Mouse (Mus musculus) stomach, embryonic 14.5 days (tissue): Measurements from ENCODE around the gene Gm11634. TPM values are rescaled to one million over a fixed set of nuclear protein-coding genes. Genes with fewer than 3 reads are reported as not detected.
"Not testable (repeated sequence)": the region's sequence is repeated elsewhere in the genome, so short reads cannot be mapped to it uniquely, and the experiment has no call there.

Experiments
- ATAC-seq: fragments of 200-750 bp; cut with Nextera tagmentation; 2 replicates; pipeline ENCODE4 v1.8.0; 2017; ENCODE audit warnings: low read depth, moderate TSS enrichment; ENCODE audit not compliant: insufficient number of reproducible peaks, insufficient read depth, low FRiP score
- H3K27ac ChIP-seq: fragments of 300-500 bp; sonication (generic); 2 replicates; pipeline ENCODE4 v1.5.1; 2014; ENCODE audit warnings: mild to moderate bottlenecking, low read length, moderate library complexity, mixed read lengths
- H3K27me3 ChIP-seq: fragments of 300-500 bp; sonication (generic); 2 replicates; pipeline ENCODE4 v1.6.1; 2014; ENCODE audit warnings: low read length, control low read depth, mixed read lengths; ENCODE audit not compliant: control insufficient read depth, insufficient read depth
- H3K36me3 ChIP-seq: fragments of 300-500 bp; sonication (generic); 2 replicates; pipeline ENCODE4 v1.6.1; 2014; ENCODE audit warnings: mild to moderate bottlenecking, control low read depth, low read length, moderate library complexity, mixed read lengths; ENCODE audit not compliant: control insufficient read depth, insufficient read depth
- H3K4me1 ChIP-seq: fragments of 300-500 bp; sonication (generic); 2 replicates; pipeline ENCODE4 v1.6.1; 2014; ENCODE audit warnings: low read length, control low read depth, mixed read lengths; ENCODE audit not compliant: control insufficient read depth, insufficient read depth
- H3K4me2 ChIP-seq: fragments of 300-500 bp; sonication (generic); replicated peaks from 2 replicates; pipeline ENCODE4 v1.6.1; 2014; ENCODE audit warnings: low read depth, low read length, control low read depth
- H3K4me3 ChIP-seq: fragments of 300-500 bp; sonication (generic); 2 replicates; pipeline ENCODE4 v1.5.1; 2014; ENCODE audit warnings: low read depth, low read length, control low read depth
- H3K9ac ChIP-seq: fragments of 300-500 bp; sonication (generic); replicated peaks from 2 replicates; pipeline ENCODE4 v1.6.1; 2014; ENCODE audit warnings: low read depth, mild to moderate bottlenecking, control low read depth, low read length, moderate library complexity, mixed read lengths
- H3K9me3 ChIP-seq: fragments of 300-500 bp; sonication (generic); 2 replicates; pipeline ENCODE4 v1.6.1; 2016; ENCODE audit warnings: low read depth, low read length, control low read depth; ENCODE audit not compliant: control insufficient read depth
- WGBS: fragments of 180-500 bp; shearing (Covaris S2); extraction: QIAGEN DNeasy Blood & Tissue Kit; methylation state at CpG from one replicate; pipeline ENCODE4 v1.1.7; 2014; 5-methylcytosine and 5-hydroxymethylcytosine counted together
- polyA plus RNA-seq: library from polyadenylated mRNA; unstranded; fragments of >200 nt; fragmentation: Nextera tagmentation; extraction: Ambion mirVana; gene quantifications from 2 replicates; pipeline ENCODE4 v1.2.1, GENCODE M21; 2014

Gm11634 gene
- polyA plus RNA-seq, 1 experiment from 2014 or later: not detected

DNA sequence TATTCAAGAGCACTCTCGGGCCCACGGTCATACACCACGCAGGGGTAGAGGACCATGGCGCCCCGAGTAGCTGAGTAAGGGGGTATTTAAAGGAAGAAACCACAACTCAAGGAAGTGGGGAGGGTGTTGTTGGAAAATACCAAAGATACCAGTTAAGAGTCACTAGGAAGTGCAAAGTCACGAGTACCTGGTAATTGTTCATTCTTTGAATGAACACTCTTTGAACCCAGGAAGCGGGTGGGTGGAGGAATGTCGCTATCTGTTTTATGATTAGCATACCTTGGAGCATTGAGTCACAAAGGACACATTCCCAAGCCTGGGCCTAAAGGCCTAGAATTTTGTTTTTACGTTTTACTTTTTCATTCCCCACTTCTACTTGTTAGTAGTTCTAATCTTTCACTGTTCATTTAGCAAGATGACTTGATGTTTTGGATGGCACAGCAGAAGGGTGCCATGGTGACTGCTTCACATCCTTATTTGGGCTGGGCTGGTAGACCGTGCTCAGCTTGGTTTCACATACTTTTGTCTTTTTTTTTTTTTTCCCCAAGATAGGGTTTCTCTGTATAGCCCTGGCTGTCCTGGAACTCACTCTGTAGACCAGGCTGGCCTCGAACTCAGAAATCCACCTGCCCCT, 21.1 kb upstream of the Gm11634 start:
- not testable (repeated sequence) for H3K4me3 ChIP-seq, H3K27ac ChIP-seq, H3K9ac ChIP-seq, H3K36me3 ChIP-seq, ATAC-seq, H3K4me2 ChIP-seq, H3K9me3 ChIP-seq, H3K27me3 ChIP-seq
- 83% methylated on average over 11 of the region's 11 CpGs for WGBS
- H3K4me1 ChIP-seq: peaks cover 11% of the 10 kb centered on the region; the same call in 1 of the 2 replicates

DNA sequence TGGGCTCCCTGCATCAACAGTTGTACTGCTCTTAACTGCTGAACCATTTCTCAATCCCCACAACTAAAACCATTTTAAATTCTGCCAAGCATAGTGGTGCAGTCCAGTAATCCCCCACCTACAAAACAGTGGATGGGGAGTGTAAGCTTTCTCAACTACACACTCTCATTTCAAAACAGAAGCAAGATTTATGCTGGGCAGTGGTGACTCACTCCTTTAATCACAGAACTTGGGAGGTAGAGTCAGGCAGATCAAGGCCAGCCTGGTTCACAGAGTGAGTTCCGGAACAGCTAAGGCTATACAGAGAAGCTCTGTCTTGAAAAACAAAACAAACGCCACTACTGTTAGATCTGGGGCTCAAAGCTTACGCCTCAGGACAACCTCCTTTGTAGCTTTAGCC, 19.5 kb upstream of the Gm11634 start:
- Histone ChIP-seq H3K9me3 (no peaks in the 10 kb centered on the region), H3K4me1 (peaks cover 11% of the 10 kb centered on the region; the same call in 1 of the 2 replicates), H3K4me2 (no peak overlapping the region), H3K27ac (no peak overlapping the region), H3K36me3 (no peaks in the 10 kb centered on the region), H3K9ac (no peak overlapping the region), H3K27me3 (no peaks in the 10 kb centered on the region), H3K4me3 (no peak overlapping the region)
- WGBS: 62% methylated on average over 3 of the region's 3 CpGs
- ATAC-seq: no peak

GRCm38 (mm10) chr11:101617849-101618248, 18.8 kb upstream of the Gm11634 start:
- ATAC-seq: peak; percentile 74; the same call in 1 of the 2 replicates
- H3K4me3 ChIP-seq: no peak overlapping the region

DNA sequence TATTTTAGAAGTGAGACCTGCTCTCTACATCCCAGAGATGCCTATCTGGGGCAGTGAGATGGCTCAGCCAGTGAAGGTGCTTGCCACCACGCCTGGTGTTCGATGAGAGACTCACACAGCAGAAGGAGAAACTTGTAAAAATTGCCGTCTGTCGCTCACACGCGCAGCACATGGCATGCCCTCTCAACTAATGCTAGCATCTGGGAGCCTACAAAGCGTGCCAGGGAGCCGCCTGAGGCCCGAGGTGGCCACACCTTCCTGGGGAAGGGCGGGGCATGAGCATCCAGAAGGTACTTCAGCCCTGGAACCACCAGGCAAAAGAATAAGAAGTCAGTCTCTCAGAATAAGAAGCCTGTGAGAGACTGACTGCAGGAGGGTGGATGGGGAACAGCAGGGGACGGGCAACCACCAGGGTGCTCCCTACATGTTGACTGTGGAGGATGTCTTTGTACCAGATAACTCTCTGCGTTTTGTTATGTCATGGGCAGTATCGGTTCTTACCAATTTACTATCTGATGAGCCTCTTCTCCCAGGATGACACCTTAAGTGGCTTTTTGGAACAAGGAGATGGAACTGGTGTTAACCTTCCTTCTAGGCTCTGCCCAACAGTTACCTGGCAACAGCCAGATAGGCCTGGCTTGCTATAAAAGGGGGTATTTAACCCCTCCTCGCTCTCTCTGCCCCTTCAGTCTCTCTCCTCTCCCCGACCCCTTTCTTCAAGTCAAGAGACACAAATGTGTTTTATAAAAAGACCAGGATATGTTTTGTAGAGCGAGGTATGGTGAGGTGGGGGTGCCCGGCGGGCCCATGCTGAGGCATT, 18.1 kb upstream of the Gm11634 start:
- Histone ChIP-seq H3K36me3 (no peaks in the 10 kb centered on the region), H3K27me3 (no peaks in the 10 kb centered on the region), H3K9me3 (no peaks in the 10 kb centered on the region), H3K27ac (no peak overlapping the region), H3K4me3 (no peak overlapping the region), H3K9ac (no peak overlapping the region), H3K4me2 (0 out of 2 replicates have a peak overlapping the region, but pooled peaks have one; percentile 25), H3K4me1 (peaks cover 11% of the 10 kb centered on the region; the same call in 1 of the 2 replicates)
- ATAC-seq: no peak
- 24% methylated on average over 18 of the region's 18 CpGs for WGBS

More at GRCm38 (mm10) chr11:101617849-101618248, 18.8 kb upstream of the Gm11634 start:
- Histone ChIP-seq H3K9ac (no peak overlapping the region), H3K4me1 (peaks cover 11% of the 10 kb centered on the region; the same call in 1 of the 2 replicates), H3K27ac (no peak overlapping the region), H3K36me3 (no peaks in the 10 kb centered on the region), H3K4me2 (peak overlapping the region; percentile 25), H3K9me3 (no peaks in the 10 kb centered on the region), H3K27me3 (no peaks in the 10 kb centered on the region)
- 8% methylated on average over 8 of the region's 8 CpGs for WGBS

- Histone ChIP-seq H3K27ac (no peak overlapping the region), H3K4me2 (no peak overlapping the region), H3K27me3 (no peaks in the 10 kb centered on the region), H3K36me3 (no peaks in the 10 kb centered on the region), H3K9me3 (no peaks in the 10 kb centered on the region), H3K9ac (no peak overlapping the region), H3K4me1 (peaks cover 11% of the 10 kb centered on the region; the same call in 1 of the 2 replicates), H3K4me3 (no peak overlapping the region)
- no peak for ATAC-seq
- 85% methylated on average over 8 of the region's 8 CpGs for WGBS
These were observed 17.0 kb upstream of the Gm11634 start for GRCm38 (mm10) chr11:101616104-101616503.

- no peak for ATAC-seq
- H3K4me2 ChIP-seq: no peak overlapping the region
- no peaks in the 10 kb centered on the region for H3K36me3 ChIP-seq
- peaks cover 11% of the 10 kb centered on the region; the same call in 1 of the 2 replicates for H3K4me1 ChIP-seq
- H3K9me3 ChIP-seq: no peaks in the 10 kb centered on the region
- no peaks in the 10 kb centered on the region for H3K27me3 ChIP-seq
- no peak overlapping the region for H3K27ac ChIP-seq
- WGBS: 73% methylated on average over 6 of the region's 6 CpGs
- no peak overlapping the region for H3K4me3 ChIP-seq
- H3K9ac ChIP-seq: no peak overlapping the region
These were observed 16.3 kb upstream of the Gm11634 start for GRCm38 (mm10) chr11:101615380-101615779.

DNA sequence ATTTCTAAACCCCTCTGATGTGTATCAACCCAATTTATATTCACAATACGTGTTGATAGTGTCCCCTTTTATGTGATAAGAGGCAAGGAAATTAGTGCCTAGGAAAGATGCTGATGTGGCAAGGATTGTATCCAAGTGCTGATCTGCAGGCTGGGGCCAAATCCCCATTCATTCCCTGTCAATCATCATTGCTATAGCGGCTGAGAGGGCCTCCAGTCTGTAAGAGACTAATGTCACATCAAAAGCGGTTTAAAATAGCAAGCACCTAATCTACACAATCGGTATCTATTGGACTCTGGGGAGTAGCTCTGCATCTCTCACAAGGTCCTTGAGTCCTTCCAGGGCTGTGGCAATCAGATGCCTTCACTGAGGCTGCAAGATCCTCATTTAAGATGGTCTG, 15.1 kb upstream of the Gm11634 start:
- H3K4me1 ChIP-seq: peaks cover 11% of the 10 kb centered on the region; the same call in 1 of the 2 replicates
- H3K36me3 ChIP-seq: no peaks in the 10 kb centered on the region
- ATAC-seq: no peak
- H3K4me3 ChIP-seq: no peak overlapping the region
- no peaks in the 10 kb centered on the region for H3K9me3 ChIP-seq
- H3K27ac ChIP-seq: no peak overlapping the region
- H3K9ac ChIP-seq: no peak overlapping the region
- 70% methylated on average over 4 of the region's 4 CpGs for WGBS
- H3K27me3 ChIP-seq: no peaks in the 10 kb centered on the region
- H3K4me2 ChIP-seq: no peak overlapping the region

DNA sequence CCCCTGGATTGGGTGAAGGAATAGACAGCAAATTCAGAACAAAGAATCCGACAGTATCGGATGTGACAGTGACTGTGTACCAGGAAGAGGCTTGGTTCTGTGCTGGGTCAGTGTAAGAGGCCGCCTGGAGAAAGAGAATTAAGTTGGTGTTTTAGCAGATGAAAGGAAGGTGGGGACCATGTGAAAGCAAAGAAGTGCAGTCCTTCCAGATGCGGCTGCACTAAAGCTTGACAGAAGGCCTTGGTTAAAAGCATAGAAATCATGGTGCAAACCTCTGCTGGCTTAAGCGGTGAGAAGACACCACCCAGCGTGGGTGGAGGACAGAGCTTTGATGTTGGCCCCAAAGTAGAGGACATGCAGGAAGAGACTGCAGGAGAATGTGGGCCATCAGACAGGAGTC, 14.5 kb upstream of the Gm11634 start:
- no peak overlapping the region for H3K4me2 ChIP-seq
- WGBS: 78% methylated on average over 6 of the region's 6 CpGs
- ATAC-seq: no peak

More for the DNA sequence above, 14.5 kb upstream of the Gm11634 start:
- Histone ChIP-seq H3K27ac (no peak overlapping the region), H3K9me3 (no peaks in the 10 kb centered on the region), H3K27me3 (no peaks in the 10 kb centered on the region), H3K4me3 (no peak overlapping the region), H3K9ac (no peak overlapping the region), H3K4me1 (peaks cover 11% of the 10 kb centered on the region; the same call in 1 of the 2 replicates), H3K36me3 (no peaks in the 10 kb centered on the region)
